Mouse (Mus musculus): ENCODE measurements around the gene Fn3k.

Fn3k gene

DNA sequence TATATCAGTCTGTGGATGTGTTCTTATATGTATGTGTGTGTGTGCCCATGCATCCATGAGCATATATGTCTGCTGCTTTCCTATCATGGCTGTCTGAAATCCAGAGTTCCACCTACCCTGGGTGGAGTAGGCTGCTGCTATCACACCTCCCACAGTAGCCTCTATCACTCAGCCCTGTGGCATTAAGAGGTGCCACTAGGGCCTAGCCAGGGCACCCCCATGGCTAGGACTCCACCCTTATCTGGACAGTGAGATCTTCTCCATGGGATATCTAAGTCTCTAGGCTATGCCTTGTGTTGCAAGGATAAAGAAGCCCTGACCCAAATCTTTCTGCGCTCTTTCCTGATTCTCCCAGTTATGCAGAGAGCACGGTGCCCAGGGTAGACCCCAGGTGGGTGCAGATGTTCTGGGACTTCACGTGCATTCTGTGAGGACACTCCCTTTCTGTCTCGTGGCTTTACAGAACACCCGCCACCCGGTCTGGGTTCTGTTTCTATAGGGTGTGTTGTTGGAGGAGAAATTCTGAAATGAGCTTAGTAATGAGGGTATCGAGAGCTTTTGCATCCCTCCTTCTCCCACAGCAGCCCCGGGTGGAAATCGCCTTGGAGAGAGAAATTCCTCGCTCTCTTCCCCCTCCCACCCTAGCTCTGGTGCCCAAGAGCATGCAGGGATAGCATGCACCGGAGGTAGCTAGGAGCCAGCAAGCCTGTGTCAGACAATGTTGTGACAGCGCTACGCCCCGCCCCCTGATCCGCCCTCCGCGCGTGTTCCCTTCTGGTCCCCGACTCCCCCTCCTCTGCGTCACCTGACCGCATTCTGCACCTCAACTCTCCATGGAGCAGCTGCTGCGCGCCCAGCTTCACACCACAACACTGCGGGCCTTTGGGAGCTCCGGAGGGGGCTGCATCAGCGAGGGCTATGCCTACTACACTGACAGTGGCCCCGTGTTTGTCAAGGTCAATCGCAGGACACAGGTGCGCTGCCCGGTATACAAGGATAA is at the start of gene Fn3k:
TSS of gene Fn3k (plus strand) at position 758 of the 1,000 bp plus-strand sequence.
- H3K4me3 ChIP-seq (replicated peaks; ENCODE audit: low read length), result peak within 1 kb of the TSS; percentile 73
- no peaks in the 10 kb centered on the region for H3K9me3 ChIP-seq (ENCODE audit: low read length)
- H3K36me3 ChIP-seq (ENCODE audit: insufficient read depth, low read length), result peaks cover 10% of the 10 kb centered on the region
- H3K4me1 ChIP-seq (replicated peaks; ENCODE audit: low read depth, low read length), result peaks cover 23% of the 10 kb centered on the region
- peaks cover 12% of the 10 kb centered on the region for H3K27me3 ChIP-seq (ENCODE audit: insufficient read depth, low read length)
- TF ChIP-seq POU5F1 (IDR thresholded peaks at IDR 0.05; ENCODE audit: borderline replicate concordance, low read length) (no peak), NANOG (IDR thresholded peaks at IDR 0.05; ENCODE audit: borderline replicate concordance, low read length) (no peak), CTCF (conservative IDR thresholded peaks at IDR 0.05; ENCODE audit: low read length) (no peak)

DNA sequence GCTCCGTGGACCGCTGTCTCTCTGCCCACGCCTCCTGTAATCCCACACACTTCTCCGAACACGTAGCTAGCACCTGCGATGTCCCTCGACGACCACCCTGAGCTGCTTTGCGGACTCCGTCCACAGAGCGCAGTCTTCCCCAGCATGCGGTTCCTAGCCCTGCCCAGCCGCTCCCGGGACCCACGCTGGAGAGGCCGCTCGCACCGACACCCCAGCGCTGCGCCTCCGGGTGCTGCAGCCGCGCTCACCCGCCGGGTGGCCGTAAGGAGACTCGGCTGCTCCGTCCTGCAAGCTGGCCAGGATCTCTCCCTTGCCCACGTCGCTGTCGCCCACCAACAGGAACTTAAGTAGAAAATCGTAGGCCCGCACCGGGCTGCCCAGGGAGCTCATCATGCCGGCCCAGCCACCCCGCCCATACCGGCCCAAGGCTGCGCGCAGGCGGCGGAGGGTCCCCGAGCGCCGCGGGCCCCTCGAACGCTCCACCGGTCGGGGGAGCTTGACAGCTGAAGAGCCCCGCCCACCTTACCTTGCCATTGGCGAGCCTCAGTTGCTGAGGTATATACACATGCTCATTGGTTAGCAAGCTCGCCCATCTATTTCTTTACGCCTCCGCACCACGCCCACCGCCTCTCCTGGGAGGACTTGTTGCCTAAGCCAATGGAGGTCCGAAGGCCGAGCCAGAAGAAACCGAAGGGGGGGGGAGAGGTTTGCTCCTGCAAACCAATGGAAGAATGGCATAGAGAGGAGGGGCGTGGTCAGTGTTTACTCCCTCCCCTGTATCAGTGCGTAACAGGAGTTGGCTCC is 46.8 kb upstream of the Fn3k start, which contains the start of gene Rab40b:
TSS of gene Rab40b (minus strand) at position 502 of the 804 bp plus-strand sequence.
- peak within 1 kb of the TSS; percentile 88 for H3K4me3 ChIP-seq (replicated peaks; ENCODE audit: low read length)
- no peaks in the 10 kb centered on the region for H3K9me3 ChIP-seq (ENCODE audit: low read length)
- TF ChIP-seq NANOG (IDR thresholded peaks at IDR 0.05; ENCODE audit: borderline replicate concordance, low read length) (no peak), POU5F1 (IDR thresholded peaks at IDR 0.05; ENCODE audit: borderline replicate concordance, low read length) (no peak), CTCF (conservative IDR thresholded peaks at IDR 0.05; ENCODE audit: low read length) (no peak)
- no peaks in the 10 kb centered on the region for H3K36me3 ChIP-seq (ENCODE audit: insufficient read depth, low read length)
- H3K27me3 ChIP-seq (ENCODE audit: insufficient read depth, low read length), result peaks cover 26% of the 10 kb centered on the region
- peaks cover 13% of the 10 kb centered on the region for H3K4me1 ChIP-seq (replicated peaks; ENCODE audit: low read depth, low read length)

DNA sequence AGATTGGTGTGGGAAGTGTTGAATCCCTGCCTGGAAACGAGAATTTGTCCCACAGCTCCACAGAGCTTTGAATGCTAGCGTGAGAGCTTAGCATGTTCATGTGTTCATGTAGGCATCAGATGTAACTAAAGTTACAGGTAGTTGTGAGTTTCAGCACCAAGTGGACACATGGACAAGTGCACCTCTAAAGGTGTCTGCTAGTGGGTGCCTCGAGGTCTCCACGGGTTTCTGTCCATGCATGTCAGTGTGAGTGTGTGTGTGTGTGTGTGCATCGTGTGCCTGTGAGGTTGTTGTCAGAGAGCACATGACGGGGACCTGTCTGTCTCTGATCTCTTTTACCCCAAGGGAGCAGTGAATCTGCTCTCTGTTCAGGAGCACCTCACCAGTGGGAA is 46.2 kb upstream of the Fn3k start:
- no peaks in the 10 kb centered on the region for H3K36me3 ChIP-seq (ENCODE audit: insufficient read depth, low read length)
- H3K9me3 ChIP-seq (ENCODE audit: low read length), result no peaks in the 10 kb centered on the region
- TF ChIP-seq NANOG (IDR thresholded peaks at IDR 0.05; ENCODE audit: borderline replicate concordance, low read length) (no peak), POU5F1 (IDR thresholded peaks at IDR 0.05; ENCODE audit: borderline replicate concordance, low read length) (no peak), CTCF (conservative IDR thresholded peaks at IDR 0.05; ENCODE audit: low read length) (no peak)
- H3K4me1 ChIP-seq (replicated peaks; ENCODE audit: low read depth, low read length), result peaks cover 13% of the 10 kb centered on the region
- H3K4me3 ChIP-seq (replicated peaks; ENCODE audit: low read length), result peak overlapping the region; percentile 88
- H3K27me3 ChIP-seq (ENCODE audit: insufficient read depth, low read length), result peaks cover 31% of the 10 kb centered on the region

DNA sequence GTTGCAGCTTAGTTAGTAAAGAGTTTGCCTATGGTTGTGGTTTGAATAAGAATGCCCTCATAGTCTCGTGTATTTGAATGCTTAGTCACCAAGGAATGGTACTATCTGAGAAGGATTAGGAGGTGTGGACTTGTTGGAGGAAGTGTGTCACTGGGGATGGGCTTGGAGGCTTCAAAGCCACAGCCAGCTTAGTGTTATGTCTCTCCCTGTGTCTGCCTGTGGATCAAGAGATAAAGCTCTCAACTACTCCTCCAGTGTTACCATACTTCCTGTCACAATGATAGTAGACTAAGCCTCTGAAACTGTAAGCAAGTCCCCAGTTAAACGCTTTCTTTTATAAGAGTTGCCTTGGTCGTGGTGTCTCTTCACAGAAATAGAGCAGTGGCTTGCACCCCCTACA is 43.9 kb upstream of the Fn3k start:
- no peaks in the 10 kb centered on the region for H3K9me3 ChIP-seq (ENCODE audit: low read length)
- peaks cover 13% of the 10 kb centered on the region for H3K4me1 ChIP-seq (replicated peaks; ENCODE audit: low read depth, low read length)
- TF ChIP-seq NANOG (IDR thresholded peaks at IDR 0.05; ENCODE audit: borderline replicate concordance, low read length) (no peak), POU5F1 (IDR thresholded peaks at IDR 0.05; ENCODE audit: borderline replicate concordance, low read length) (no peak), CTCF (conservative IDR thresholded peaks at IDR 0.05; ENCODE audit: low read length) (no peak)
- peaks cover 30% of the 10 kb centered on the region for H3K27me3 ChIP-seq (ENCODE audit: insufficient read depth, low read length)
- no peaks in the 10 kb centered on the region for H3K36me3 ChIP-seq (ENCODE audit: insufficient read depth, low read length)
- no peak overlapping the region for H3K4me3 ChIP-seq (replicated peaks; ENCODE audit: low read length)

DNA sequence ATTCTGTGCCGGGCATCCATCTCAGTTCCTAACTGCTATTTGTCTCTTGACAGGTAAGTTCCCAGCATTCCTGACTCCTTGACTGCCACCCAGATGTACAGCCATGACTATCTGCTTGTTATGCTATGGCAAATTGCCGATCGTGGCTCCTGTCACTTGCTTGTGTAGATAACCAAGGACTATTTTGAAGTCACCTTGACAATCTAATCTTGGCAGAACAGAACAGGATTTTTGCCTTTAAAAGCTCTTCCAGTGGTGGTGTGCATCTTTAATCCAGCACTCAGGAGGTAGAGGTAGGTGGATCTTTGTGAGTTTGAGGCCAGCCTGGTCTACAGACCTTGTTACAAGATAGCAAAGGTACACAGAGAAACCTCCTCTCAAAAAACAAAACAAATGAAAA is 42.3 kb upstream of the Fn3k start:
- TF ChIP-seq POU5F1 (IDR thresholded peaks at IDR 0.05; ENCODE audit: borderline replicate concordance, low read length) (no peak), CTCF (conservative IDR thresholded peaks at IDR 0.05; ENCODE audit: low read length) (no peak), NANOG (IDR thresholded peaks at IDR 0.05; ENCODE audit: borderline replicate concordance, low read length) (no peak)
- Histone ChIP-seq H3K27me3 (ENCODE audit: insufficient read depth, low read length) (peaks cover 18% of the 10 kb centered on the region), H3K36me3 (ENCODE audit: insufficient read depth, low read length) (no peaks in the 10 kb centered on the region), H3K9me3 (ENCODE audit: low read length) (no peaks in the 10 kb centered on the region), H3K4me3 (replicated peaks; ENCODE audit: low read length) (no peak overlapping the region), H3K4me1 (replicated peaks; ENCODE audit: low read depth, low read length) (peaks cover 10% of the 10 kb centered on the region)

DNA sequence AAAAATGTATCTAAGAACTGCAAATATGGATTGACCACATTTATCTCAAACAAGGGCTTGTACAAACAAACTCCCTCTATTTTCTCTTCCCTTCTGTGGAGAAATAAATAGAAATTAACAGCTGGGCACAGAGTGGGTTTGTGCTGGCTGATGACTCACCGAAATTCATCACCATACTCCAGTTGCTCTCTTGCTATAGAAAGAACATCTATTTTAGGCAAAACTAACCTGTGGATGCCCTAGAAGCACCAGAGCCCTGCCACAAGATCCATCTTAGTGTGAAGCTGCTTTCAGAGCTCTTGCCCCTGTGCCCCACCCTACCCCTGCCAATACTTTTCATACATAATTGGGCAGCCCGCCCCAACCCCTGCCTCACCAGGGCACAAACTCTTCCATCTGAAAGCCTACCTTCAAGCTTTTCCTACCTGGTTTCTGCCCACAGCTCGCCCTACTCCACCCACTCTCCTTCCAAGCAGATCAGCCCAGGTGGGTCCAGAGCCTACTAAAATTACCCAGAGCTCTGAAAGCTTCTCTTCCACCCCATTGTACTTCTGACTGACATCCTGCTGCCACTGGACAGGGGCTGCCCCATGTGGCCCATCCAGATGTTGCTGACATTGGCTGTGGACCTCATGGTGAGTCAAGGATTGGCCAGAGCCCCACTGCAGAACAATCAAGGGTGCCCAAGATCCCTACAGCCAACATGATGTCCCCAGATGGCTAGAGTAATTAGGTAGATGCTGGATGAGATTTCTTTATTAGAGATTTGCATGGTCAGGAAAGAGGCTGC is 27.2 kb upstream of the Fn3k start:
- H3K27me3 ChIP-seq (ENCODE audit: insufficient read depth, low read length), result no peaks in the 10 kb centered on the region
- H3K4me1 ChIP-seq (replicated peaks; ENCODE audit: low read depth, low read length), result no peaks in the 10 kb centered on the region
- no peak overlapping the region for H3K4me3 ChIP-seq (replicated peaks; ENCODE audit: low read length)
- H3K9me3 ChIP-seq (ENCODE audit: low read length), result no peaks in the 10 kb centered on the region
- TF ChIP-seq CTCF (conservative IDR thresholded peaks at IDR 0.05; ENCODE audit: low read length) (no peak), NANOG (IDR thresholded peaks at IDR 0.05; ENCODE audit: borderline replicate concordance, low read length) (no peak), POU5F1 (IDR thresholded peaks at IDR 0.05; ENCODE audit: borderline replicate concordance, low read length) (no peak)
- H3K36me3 ChIP-seq (ENCODE audit: insufficient read depth, low read length), result no peaks in the 10 kb centered on the region

DNA sequence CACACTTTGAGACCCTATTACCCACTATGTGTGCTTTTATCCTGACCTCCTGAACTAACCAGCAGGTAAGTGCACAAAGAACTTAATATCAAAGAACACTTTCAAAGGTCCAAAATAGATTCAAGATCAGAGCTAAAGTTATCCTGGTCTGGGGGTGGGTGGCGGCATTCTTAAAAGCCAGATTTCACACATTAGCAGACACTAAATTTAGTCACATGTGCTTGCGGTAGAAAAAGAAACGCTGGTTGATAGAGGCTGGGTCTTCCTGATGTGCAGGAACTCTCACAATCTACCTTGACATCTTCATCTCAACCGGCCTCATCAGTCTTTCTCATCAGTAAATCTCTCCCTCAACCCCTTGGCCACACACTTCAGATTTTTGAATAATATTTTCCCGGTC is 20.0 kb upstream of the Fn3k start:
- no peaks in the 10 kb centered on the region for H3K4me1 ChIP-seq (replicated peaks; ENCODE audit: low read depth, low read length)
- TF ChIP-seq POU5F1 (IDR thresholded peaks at IDR 0.05; ENCODE audit: borderline replicate concordance, low read length) (no peak), NANOG (IDR thresholded peaks at IDR 0.05; ENCODE audit: borderline replicate concordance, low read length) (no peak), CTCF (conservative IDR thresholded peaks at IDR 0.05; ENCODE audit: low read length) (no peak)
- no peaks in the 10 kb centered on the region for H3K36me3 ChIP-seq (ENCODE audit: insufficient read depth, low read length)
- no peak overlapping the region for H3K4me3 ChIP-seq (replicated peaks; ENCODE audit: low read length)
- H3K9me3 ChIP-seq (ENCODE audit: low read length), result no peaks in the 10 kb centered on the region
- no peaks in the 10 kb centered on the region for H3K27me3 ChIP-seq (ENCODE audit: insufficient read depth, low read length)
